In the genomic region with DNA sequence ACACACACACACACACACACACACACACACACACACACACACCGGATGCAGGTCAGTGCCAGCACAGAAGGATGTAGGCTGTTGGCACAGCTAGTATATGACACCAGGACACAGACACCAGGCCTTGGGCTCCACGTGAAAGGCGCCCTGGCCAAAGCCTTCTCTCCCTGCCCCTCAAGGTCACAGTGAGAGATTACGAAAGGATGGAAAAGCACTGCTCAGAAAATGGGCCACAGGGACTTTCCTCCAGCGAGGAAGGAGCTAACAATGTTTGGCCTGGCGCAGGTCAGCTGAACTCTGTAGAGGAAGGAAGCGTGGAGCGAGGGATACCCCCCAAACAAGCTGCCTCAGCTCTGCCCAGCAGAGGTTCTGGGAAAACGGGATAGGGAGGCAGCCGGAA, we compare ENCODE assay signal across 8 mouse cellular contexts.
DNase-seq lines count a peak whose midpoint lies in the region; ATAC-seq and TF ChIP-seq lines count a peak whose summit lies in the region.

No protein-coding gene starts in this region.

- no peaks in the 10 kb centered on the region for H3K9me3 ChIP-seq in heart, postnatal 0 days (replicated peaks; ENCODE audit: control insufficient read depth, low read length)

- peak overlapping the region; percentile 82 for H3K27ac ChIP-seq in heart, postnatal 0 days (ENCODE audit: low read depth)
- peak overlapping the region; percentile 89 for H3K27ac ChIP-seq in liver, adult 2 months (replicated peaks; ENCODE audit: insufficient read depth, low read depth, low read length)

- peaks cover 42% of the 10 kb centered on the region for H3K4me1 ChIP-seq in heart, postnatal 0 days (ENCODE audit: control insufficient read depth, insufficient read depth)
- H3K4me1 ChIP-seq in liver, adult 2 months (ENCODE audit: control insufficient read depth, insufficient read depth, low read length), result peaks cover 23% of the 10 kb centered on the region

- H3K27me3 ChIP-seq in heart, postnatal 0 days (ENCODE audit: control insufficient read depth, insufficient read depth, low read length), result no peaks in the 10 kb centered on the region
- no peaks in the 10 kb centered on the region for H3K27me3 ChIP-seq in liver, adult 2 months (ENCODE audit: control insufficient read depth, insufficient read depth, low read length)

- H3K79me2 ChIP-seq in liver, adult 2 months (ENCODE audit: control insufficient read depth, insufficient read depth, low read length), result no peaks in the 10 kb centered on the region

- 0 out of 2 replicates have a peak, but pooled peaks have one; percentile 75 for TF ChIP-seq EP300 in heart, postnatal 0 days (IDR thresholded peaks at IDR 0.05; ENCODE audit: low read depth)

- no peaks in the 10 kb centered on the region for H3K36me3 ChIP-seq in heart, postnatal 0 days (replicated peaks; ENCODE audit: control insufficient read depth, insufficient read depth, low read length)
- H3K36me3 ChIP-seq in liver, adult 2 months (ENCODE audit: control insufficient read depth, insufficient read depth, low read length), result no peaks in the 10 kb centered on the region

- H3K9ac ChIP-seq in heart, postnatal 0 days (replicated peaks; ENCODE audit: low read depth, low read length), result 0 out of 2 replicates have a peak overlapping the region, but pooled peaks have one; percentile 1
- H3K9ac ChIP-seq in liver, adult 2 months (ENCODE audit: low read depth, low read length), result peak overlapping the region; percentile 49

- WGBS in heart, postnatal 0 days, result 39% methylated on average over 10 of the region's 10 CpGs
- 9% methylated on average over 10 of the region's 10 CpGs for WGBS in liver, adult 2 months

- TF ChIP-seq POLR2A in liver, adult 2 months (IDR thresholded peaks at IDR 0.05; ENCODE audit: extremely low read depth, insufficient read depth, low read length), result 0 out of 2 replicates have a peak, but pooled peaks have one; percentile 14

- peak; percentile 34 to 52 for DNase-seq in cerebellum, postnatal 14 days
- no peak for DNase-seq in cerebellum, adult 8-10 months
- DNase-seq in adrenal gland, adult 8-10 months, result peak; percentile 93
- DNase-seq in heart, postnatal 0 days (ENCODE audit: low spot score), result peak; percentile 76
- DNase-seq in liver, adult 2 months (ENCODE audit: extremely low read depth, low read depth, low spot score), result peak; percentile 93
- no peak for DNase-seq in layer of hippocampus, postnatal 25 days (ENCODE audit: extremely low spot score in 1 of 2, low spot score in 1 of 2)
- no peak for DNase-seq in right cerebral cortex, postnatal 10 days (ENCODE audit: low spot score in 2 of 2)

- peak; percentile 62 for ATAC-seq in heart, postnatal 0 days (ENCODE audit: insufficient read depth, low read depth)
- no peak; the same call in 1 of the 2 replicates for ATAC-seq in frontal cortex, adult (ENCODE audit: low TSS enrichment)

- no peak for TF ChIP-seq CTCF in heart, postnatal 0 days (IDR thresholded peaks at IDR 0.05; ENCODE audit: low read depth)
- TF ChIP-seq CTCF in liver, adult 2 months (IDR thresholded peaks at IDR 0.05; ENCODE audit: low read depth, low read length), result no peak

- no peak overlapping the region for H3K4me2 ChIP-seq in heart, postnatal 0 days (ENCODE audit: low read depth, low read length)

- H3K4me3 ChIP-seq in heart, postnatal 0 days (ENCODE audit: low read depth, low read length), result no peak overlapping the region
- H3K4me3 ChIP-seq in liver, adult 2 months (ENCODE audit: insufficient read depth, low read depth, low read length), result no peak overlapping the region

Comparison
In these comparisons a context has a peak if more than half of its experiments do, and no peak if none do; other contexts are left out.
1. DNase-seq: peak in cerebellum, postnatal 14 days (2 of 2), adrenal gland, adult 8-10 months (single experiment), heart, postnatal 0 days (single experiment) and liver, adult 2 months (single experiment); none in cerebellum, adult 8-10 months (single experiment), layer of hippocampus, postnatal 25 days (0 of 2) and right cerebral cortex, postnatal 10 days (0 of 2).